Mouse (Mus musculus) embryonic facial prominence, embryonic 11.5 days (tissue): ENCODE measurements at regions not wholly inside any gene's neighbourhood (a gene's known extent, or its start where the extent isn't known, plus 50 kb on each side); places are given as distances from the start of the nearest gene placed in this dataset.

Source experiments
- ATAC-seq: fragments of 200-750 bp; cut with Nextera tagmentation; replicated peaks from 2 replicates; pipeline ENCODE4 v1.8.0; 2017; ENCODE audit warnings: low read depth; ENCODE audit not compliant: insufficient number of reproducible peaks, low FRiP score, low TSS enrichment
- DNase-seq: peaks from one replicate; pipeline ENCODE4 v3.0.0-alpha.2; 2015; ENCODE audit warnings: low spot score
- H3K27ac ChIP-seq: fragments of 300-500 bp; sonication (generic); replicated peaks from 2 replicates; pipeline ENCODE4 v1.5.1; 2014; ENCODE audit warnings: mild to moderate bottlenecking, low read depth, low read length, control low read depth
- H3K27me3 ChIP-seq: fragments of 300-500 bp; sonication (generic); 2 replicates; pipeline ENCODE4 v1.6.1; 2014; ENCODE audit warnings: mild to moderate bottlenecking, low read length, moderate library complexity, mixed read lengths; ENCODE audit not compliant: control insufficient read depth, insufficient read depth
- H3K36me3 ChIP-seq: fragments of 300-500 bp; sonication (generic); replicated peaks from 2 replicates; pipeline ENCODE4 v1.6.1; 2014; ENCODE audit warnings: low read depth, mild to moderate bottlenecking, low read length, moderate library complexity, mixed read lengths; ENCODE audit not compliant: control insufficient read depth, insufficient read depth
- H3K4me1 ChIP-seq: fragments of 300-500 bp; sonication (generic); 2 replicates; pipeline ENCODE4 v1.6.1; 2014; ENCODE audit warnings: low read length, mixed read lengths; ENCODE audit not compliant: control insufficient read depth, insufficient read depth
- H3K4me2 ChIP-seq: fragments of 300-500 bp; sonication (generic); 2 replicates; pipeline ENCODE4 v1.6.1; 2014; ENCODE audit warnings: low read depth, mild to moderate bottlenecking, control low read depth, low read length, moderate library complexity
- H3K4me3 ChIP-seq: fragments of 300-500 bp; sonication (generic); 2 replicates; pipeline ENCODE4 v1.5.1; 2014; ENCODE audit warnings: low read depth, low read length, control low read depth
- H3K9ac ChIP-seq: fragments of 300-500 bp; sonication (generic); replicated peaks from 2 replicates; pipeline ENCODE4 v1.6.1; 2014; ENCODE audit warnings: mild to moderate bottlenecking, control low read depth, low read length
- H3K9me3 ChIP-seq: fragments of 300-500 bp; sonication (generic); replicated peaks from 2 replicates; pipeline ENCODE4 v1.6.1; 2016; ENCODE audit warnings: mild to moderate bottlenecking, low read length, inconsistent platforms, mixed read lengths; ENCODE audit not compliant: control insufficient read depth
- WGBS: fragments of 180-500 bp; shearing (Covaris S2); extraction: QIAGEN DNeasy Blood & Tissue Kit; methylation state at CpG from one replicate; pipeline ENCODE4 v1.1.7; 2014; 5-methylcytosine and 5-hydroxymethylcytosine counted together

- whole genome bisulfite sequencing: 52% methylated on average over 6 of the region's 6 CpGs
- DNase-seq (no peak), ATAC-seq (no peak)
- no peaks in the 10 kb centered on the region for H3K36me3 ChIP-seq
- H3K4me3 ChIP-seq: no peak overlapping the region
- peak overlapping the region; percentile 79 for H3K27ac ChIP-seq
- no peaks in the 10 kb centered on the region for H3K27me3 ChIP-seq
- no peaks in the 10 kb centered on the region for H3K4me1 ChIP-seq
- peak overlapping the region; percentile 19; the same call in 1 of the 2 replicates for H3K4me2 ChIP-seq
- H3K9ac ChIP-seq: peak overlapping the region; percentile 22
- H3K9me3 ChIP-seq: no peaks in the 10 kb centered on the region
These were observed 180.9 kb downstream of the Gm11146 start for GRCm38 (mm10) chr16:77421001-77421400.

- H3K27me3 ChIP-seq: no peaks in the 10 kb centered on the region
- H3K4me3 ChIP-seq: no peak overlapping the region
- DNase-seq (no peak), ATAC-seq (no peak)
- no peaks in the 10 kb centered on the region for H3K4me1 ChIP-seq
- H3K27ac ChIP-seq: 0 out of 2 replicates have a peak overlapping the region, but pooled peaks have one; percentile 2
- no peaks in the 10 kb centered on the region for H3K9me3 ChIP-seq
- no peaks in the 10 kb centered on the region for H3K36me3 ChIP-seq
- no peak overlapping the region; the same call in 1 of the 2 replicates for H3K9ac ChIP-seq
- no peak overlapping the region for H3K4me2 ChIP-seq
- WGBS: 61% methylated on average over 8 of the region's 8 CpGs
These were observed 181.6 kb downstream of the Gm11146 start for GRCm38 (mm10) chr16:77420136-77420860.

GRCm38 (mm10) chr16:77419116-77419735 lies 182.7 kb downstream of the Gm11146 start:
- Histone ChIP-seq H3K27ac (no peak overlapping the region), H3K4me1 (no peaks in the 10 kb centered on the region), H3K9ac (no peak overlapping the region; the same call in 1 of the 2 replicates)

GRCm38 (mm10) chr16:77418486-77418885 lies 183.4 kb downstream of the Gm11146 start:
- no peak overlapping the region for H3K27ac ChIP-seq
- no peaks in the 10 kb centered on the region for H3K4me1 ChIP-seq
- DNase-seq (no peak), ATAC-seq (no peak)
- no peak overlapping the region for H3K4me3 ChIP-seq
- H3K9ac ChIP-seq: no peak overlapping the region
- 93% methylated on average over 1 of the region's 1 CpGs for WGBS
- no peaks in the 10 kb centered on the region for H3K36me3 ChIP-seq
- no peak overlapping the region for H3K4me2 ChIP-seq
- H3K27me3 ChIP-seq: no peaks in the 10 kb centered on the region
- no peaks in the 10 kb centered on the region for H3K9me3 ChIP-seq

More at GRCm38 (mm10) chr16:77419116-77419735, 182.7 kb downstream of the Gm11146 start:
- WGBS: 22% methylated on average over 4 of the region's 4 CpGs
- DNase-seq (no peak), ATAC-seq (no peak)
- H3K9me3 ChIP-seq: no peaks in the 10 kb centered on the region
- no peak overlapping the region for H3K4me3 ChIP-seq
- 0 out of 2 replicates have a peak overlapping the region, but pooled peaks have one; percentile 13 for H3K4me2 ChIP-seq
- H3K36me3 ChIP-seq: no peaks in the 10 kb centered on the region
- no peaks in the 10 kb centered on the region for H3K27me3 ChIP-seq

DNA sequence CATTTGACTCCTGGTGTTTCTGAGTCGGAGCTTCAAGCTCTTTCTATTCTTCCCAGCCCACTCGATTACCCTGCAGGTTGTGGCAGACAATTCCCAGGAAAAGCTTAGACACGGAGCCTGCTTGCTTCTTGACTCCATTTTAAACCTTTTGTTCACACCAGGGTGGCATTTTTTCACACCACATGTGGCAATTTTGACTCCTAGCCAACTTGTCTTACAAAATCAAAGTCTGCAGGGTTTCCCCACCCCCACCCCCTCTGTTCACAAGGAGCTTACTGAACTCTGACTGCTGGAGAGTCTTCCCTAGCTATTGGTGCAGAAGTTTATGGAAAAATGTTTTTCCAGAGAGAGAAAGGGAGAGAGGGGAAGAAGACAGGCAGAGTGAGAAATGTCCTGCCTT lies 184.1 kb downstream of the Gm11146 start:
- Histone ChIP-seq H3K9me3 (no peaks in the 10 kb centered on the region), H3K9ac (peak overlapping the region; percentile 28), H3K27ac (no peak overlapping the region), H3K27me3 (no peaks in the 10 kb centered on the region), H3K4me1 (no peaks in the 10 kb centered on the region), H3K4me2 (no peak overlapping the region), H3K36me3 (no peaks in the 10 kb centered on the region), H3K4me3 (no peak overlapping the region)
- ATAC-seq: no peak
- 6% methylated on average over 3 of the region's 3 CpGs for WGBS
- peak; percentile 61 for DNase-seq

DNA sequence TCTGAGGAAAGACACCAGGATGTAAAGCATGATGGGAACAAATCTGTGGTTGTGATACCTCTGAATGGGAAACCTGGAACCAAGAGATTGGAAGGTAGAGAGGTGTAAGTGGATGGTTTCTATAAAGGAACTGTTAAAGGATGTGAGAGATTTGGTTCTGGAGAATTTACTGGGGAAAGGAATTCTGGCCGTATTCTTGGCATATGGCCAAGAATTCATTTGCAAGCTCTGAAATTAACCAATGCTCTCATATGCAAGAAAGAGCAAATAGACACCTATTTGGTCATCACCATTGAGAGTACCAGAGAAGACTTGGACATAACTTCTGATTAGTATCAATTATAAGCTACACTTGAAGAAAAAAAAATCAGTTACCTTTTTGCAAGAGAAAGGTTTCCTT lies 187.3 kb downstream of the Gm11146 start:
- H3K27ac ChIP-seq: no peak overlapping the region
- no peak overlapping the region for H3K9ac ChIP-seq
- no peak for ATAC-seq
- no peak overlapping the region for H3K4me3 ChIP-seq
- no peaks in the 10 kb centered on the region for H3K36me3 ChIP-seq
- DNase-seq: no peak
- H3K4me2 ChIP-seq: no peak overlapping the region
- no peaks in the 10 kb centered on the region for H3K27me3 ChIP-seq
- 67% methylated on average over 1 of the region's 1 CpGs for WGBS
- no peaks in the 10 kb centered on the region for H3K9me3 ChIP-seq
- no peaks in the 10 kb centered on the region for H3K4me1 ChIP-seq

- Histone ChIP-seq H3K4me1 (no peaks in the 10 kb centered on the region), H3K36me3 (no peaks in the 10 kb centered on the region), H3K4me2 (no peak overlapping the region), H3K4me3 (no peak overlapping the region), H3K9ac (no peak overlapping the region), H3K9me3 (no peaks in the 10 kb centered on the region), H3K27ac (no peak overlapping the region), H3K27me3 (no peaks in the 10 kb centered on the region)
- ATAC-seq (no peak), DNase-seq (no peak)
- WGBS: 90% methylated on average over 7 of the region's 7 CpGs
These were observed 192.7 kb downstream of the Gm11146 start for GRCm38 (mm10) chr16:77409168-77409567.

DNA sequence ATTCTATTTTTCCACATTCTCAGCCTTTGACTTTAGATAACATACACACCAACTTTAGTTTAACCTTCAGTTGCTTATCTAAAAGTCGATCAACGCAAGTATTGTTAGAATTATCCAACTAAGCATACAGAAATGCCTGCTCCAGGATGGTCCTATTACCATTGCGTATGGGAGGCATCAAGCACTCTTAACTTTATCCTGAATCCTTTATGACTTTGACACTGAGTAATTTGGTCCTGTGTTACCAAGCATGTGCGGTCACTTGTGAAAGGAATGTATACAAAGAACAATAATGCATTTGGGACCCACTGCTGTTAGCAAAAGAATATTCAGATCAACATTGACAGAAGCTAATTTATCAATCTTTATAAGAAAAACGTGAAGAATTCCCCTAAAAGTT lies 194.9 kb downstream of the Gm11146 start:
- H3K9ac ChIP-seq: no peak overlapping the region
- H3K27ac ChIP-seq: no peak overlapping the region
- DNase-seq (no peak), ATAC-seq (no peak)
- no peaks in the 10 kb centered on the region for H3K27me3 ChIP-seq
- WGBS: 77% methylated on average over 5 of the region's 5 CpGs
- H3K4me2 ChIP-seq: no peak overlapping the region
- H3K4me3 ChIP-seq: no peak overlapping the region
- H3K9me3 ChIP-seq: no peaks in the 10 kb centered on the region
- no peaks in the 10 kb centered on the region for H3K4me1 ChIP-seq
- H3K36me3 ChIP-seq: no peaks in the 10 kb centered on the region
